Mouse (Mus musculus) MEL (cell line): ENCODE measurements around the gene Gpatch3.

Source experiments
- CTCF ChIP-seq, 3 experiments: IDR thresholded peaks in 2 of 3; conservative IDR thresholded peaks in 1 of 3; 2 replicates each; pipeline ENCODE4 v1.5.1; 2011 to 2012; ENCODE audit warnings: low read length in 3 of 3, low read depth in 2 of 3, mild to moderate bottlenecking in 2 of 3, improper control_type of control experiment in 1 of 3, inconsistent platforms in 1 of 3, mixed read lengths in 1 of 3, moderate library complexity in 1 of 3; ENCODE audit not compliant: control insufficient read depth in 1 of 3, insufficient read depth in 1 of 3, poor library complexity in 1 of 3, severe bottlenecking in 1 of 3
- RCOR1 ChIP-seq: IDR thresholded peaks from 2 replicates; pipeline ENCODE4 v1.6.1; 2012; ENCODE audit warnings: low read depth, mild to moderate bottlenecking, inconsistent platforms, low read length, improper control_type of control experiment
- UBTF ChIP-seq: IDR thresholded peaks from 2 replicates; pipeline ENCODE4 v1.6.1; 2012; ENCODE audit warnings: low read depth, mild to moderate bottlenecking, inconsistent platforms, low read length, improper control_type of control experiment, moderate library complexity, borderline replicate concordance; ENCODE audit not compliant: insufficient read depth

- no peak for TF ChIP-seq UBTF
- no peak for TF ChIP-seq RCOR1
- TF ChIP-seq CTCF (IDR thresholded peaks at IDR 0.05 in 2 of 3, conservative IDR thresholded peaks at IDR 0.05 in 1 of 3; ENCODE audit: control insufficient read depth in 1 of 3, insufficient read depth in 1 of 3, low read depth in 2 of 3, low read length in 3 of 3, poor library complexity in 1 of 3, severe bottlenecking in 1 of 3): no peak
Observed at GRCm38 (mm10) chr4:133600306-133600705, 25.8 kb downstream of the Gpatch3 start.
